Mouse (Mus musculus) heart, adult 2 months (tissue): Measurements from ENCODE around the gene Mdfic.

Experiments used
- CTCF ChIP-seq: fragments of 200-600 bp; IDR thresholded peaks from 2 replicates; pipeline ENCODE4 v1.8.1; 2022; ENCODE audit warnings: antibody characterized with exemption, mild to moderate bottlenecking, moderate library complexity
- EP300 ChIP-seq: fragments of 200-500 bp; IDR thresholded peaks from 2 replicates; pipeline ENCODE4 v1.6.1; 2011; ENCODE audit warnings: low read depth, low read length, control low read depth; ENCODE audit not compliant: insufficient read depth
- POLR2A ChIP-seq: fragments of 200-500 bp; IDR thresholded peaks from 2 replicates; pipeline ENCODE4 v1.6.1; 2011; ENCODE audit warnings: mild to moderate bottlenecking, low read depth, low read length, control low read depth; ENCODE audit not compliant: insufficient read depth

DNA sequence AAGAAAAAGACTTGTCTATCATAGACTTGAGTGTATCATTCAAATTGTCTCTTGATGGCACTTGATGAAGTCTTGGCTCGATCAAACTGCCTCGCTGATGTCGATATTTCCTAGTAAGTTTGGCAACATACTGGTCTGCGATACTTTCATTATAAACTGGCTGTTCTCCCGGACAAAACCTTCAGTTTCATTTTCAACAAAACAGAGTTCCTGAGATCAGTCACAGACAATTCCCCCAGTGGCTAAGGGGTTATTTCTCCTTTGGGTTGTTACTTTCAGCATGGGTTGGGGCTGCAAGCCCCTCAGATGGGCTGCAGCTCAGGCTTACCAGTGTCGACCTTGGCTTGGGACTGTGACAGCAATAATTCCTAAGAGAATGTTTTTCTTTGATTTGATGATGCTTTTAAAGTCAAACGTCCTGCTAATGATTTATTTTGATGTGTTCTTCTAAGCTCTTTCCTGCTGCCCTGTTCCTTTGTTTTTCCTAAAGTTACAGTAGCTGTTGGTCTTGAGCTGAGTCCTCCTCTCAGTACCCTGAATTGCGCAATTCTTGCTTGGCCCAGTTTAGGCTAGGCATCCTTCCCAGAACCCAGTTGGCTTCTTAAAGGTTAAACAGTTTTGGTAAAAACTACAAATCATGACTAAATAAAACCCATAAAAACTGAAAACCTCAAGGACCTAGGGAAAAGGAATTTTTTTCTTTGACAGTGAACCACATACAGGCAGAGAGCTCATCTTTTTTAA is 73.3 kb downstream of the Mdfic start:
- TF ChIP-seq CTCF (0 out of 2 replicates have a peak, but pooled peaks have one; percentile 3), POLR2A (no peak), EP300 (no peak)
